Mouse (Mus musculus): Measurements from ENCODE around the gene Col4a4. TPM values are rescaled to one million over a fixed set of nuclear protein-coding genes. Genes with fewer than 3 reads are reported as not detected.
A peak's percentile ranks its signal among the peaks of the same experiment; 100 is the strongest.

The Col4a4 gene
- total and polyA plus RNA-seq, 2 experiments from 2014 or later = 0.53 to 0.89 TPM

DNA sequence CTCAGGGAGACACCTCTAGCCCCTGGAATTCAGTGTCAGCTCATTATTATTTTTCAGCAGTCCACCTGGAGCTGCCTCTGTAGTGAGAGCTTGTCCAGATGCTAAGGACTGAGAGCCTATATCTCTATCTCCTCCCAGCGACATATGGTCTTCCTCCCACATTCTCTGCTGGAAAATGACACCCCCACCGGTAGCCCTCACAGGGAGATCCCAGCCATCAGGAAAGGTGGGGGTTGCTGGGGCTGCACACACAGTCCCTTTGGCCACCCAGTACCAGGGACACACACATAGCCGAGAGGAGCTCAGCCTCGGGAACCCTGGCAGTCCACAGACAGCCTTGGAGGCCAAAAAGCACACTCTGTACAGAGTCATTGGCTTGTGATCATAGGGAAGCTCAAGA is 26.4 kb downstream of the Col4a4 start:
- ATAC-seq (ENCODE audit: insufficient read depth, low read depth) = no peak

DNA sequence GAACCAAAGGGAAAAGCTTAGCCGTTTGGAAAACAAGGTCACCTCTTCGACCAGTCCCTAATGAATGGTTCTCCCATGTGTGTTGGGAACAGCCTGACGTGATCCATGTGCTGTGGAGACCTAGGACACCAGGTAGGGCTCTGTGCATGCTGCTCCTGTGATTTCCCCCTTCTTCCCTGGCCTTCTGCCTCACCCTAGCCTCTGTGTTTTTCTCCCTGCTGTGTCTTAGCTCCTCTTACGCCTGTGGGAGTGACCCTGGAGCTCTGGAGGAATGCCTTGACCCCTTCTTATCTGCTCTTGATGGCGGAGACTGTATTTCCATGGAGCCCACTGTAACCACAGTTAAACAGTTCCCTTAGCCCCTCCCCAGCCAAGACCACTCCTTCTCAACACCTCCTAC is 31.8 kb downstream of the Col4a4 start:
- H3K27ac ChIP-seq (ENCODE audit: low read depth) = no peak overlapping the region
- DNase-seq (ENCODE audit: low spot score) = no peak
- TF ChIP-seq EP300 (IDR thresholded peaks at IDR 0.05; ENCODE audit: low read depth) (no peak), CTCF (IDR thresholded peaks at IDR 0.05; ENCODE audit: low read depth) (no peak)
- H3K9ac ChIP-seq (replicated peaks; ENCODE audit: low read depth, low read length) = no peak overlapping the region
- no peaks in the 10 kb centered on the region for H3K27me3 ChIP-seq (ENCODE audit: control insufficient read depth, insufficient read depth, low read length)
- H3K9me3 ChIP-seq (replicated peaks; ENCODE audit: control insufficient read depth, low read length) = no peaks in the 10 kb centered on the region
- no peaks in the 10 kb centered on the region for H3K4me1 ChIP-seq (ENCODE audit: control insufficient read depth, insufficient read depth)
- WGBS = 30% methylated on average over 5 of the region's 5 CpGs
- H3K4me2 ChIP-seq (ENCODE audit: low read depth, low read length) = peak overlapping the region; percentile 21; the same call in 1 of the 2 replicates
- ATAC-seq (ENCODE audit: insufficient read depth, low read depth) = peak; percentile 20; the same call in 1 of the 2 replicates
- no peaks in the 10 kb centered on the region for H3K36me3 ChIP-seq (replicated peaks; ENCODE audit: control insufficient read depth, insufficient read depth, low read length)
- H3K4me3 ChIP-seq (ENCODE audit: low read depth, low read length) = no peak overlapping the region

More for the DNA sequence above, 26.4 kb downstream of the Col4a4 start:
- 43% methylated on average over 4 of the region's 4 CpGs for WGBS
- Histone ChIP-seq H3K36me3 (replicated peaks; ENCODE audit: control insufficient read depth, insufficient read depth, low read length) (no peaks in the 10 kb centered on the region), H3K9ac (replicated peaks; ENCODE audit: low read depth, low read length) (no peak overlapping the region), H3K9me3 (replicated peaks; ENCODE audit: control insufficient read depth, low read length) (no peaks in the 10 kb centered on the region), H3K27ac (ENCODE audit: low read depth) (no peak overlapping the region), H3K4me3 (ENCODE audit: low read depth, low read length) (no peak overlapping the region), H3K4me1 (ENCODE audit: control insufficient read depth, insufficient read depth) (no peaks in the 10 kb centered on the region), H3K27me3 (ENCODE audit: control insufficient read depth, insufficient read depth, low read length) (no peaks in the 10 kb centered on the region), H3K4me2 (ENCODE audit: low read depth, low read length) (no peak overlapping the region)
- no peak for DNase-seq (ENCODE audit: low spot score)
- TF ChIP-seq CTCF (IDR thresholded peaks at IDR 0.05; ENCODE audit: low read depth) = no peak
- TF ChIP-seq EP300 (IDR thresholded peaks at IDR 0.05; ENCODE audit: low read depth) = no peak

- H3K27ac ChIP-seq (ENCODE audit: low read depth) = no peak overlapping the region
- no peaks in the 10 kb centered on the region for H3K27me3 ChIP-seq (ENCODE audit: control insufficient read depth, insufficient read depth, low read length)
- WGBS = 10% methylated on average over 6 of the region's 6 CpGs
- no peaks in the 10 kb centered on the region for H3K9me3 ChIP-seq (replicated peaks; ENCODE audit: control insufficient read depth, low read length)
- TF ChIP-seq CTCF (IDR thresholded peaks at IDR 0.05; ENCODE audit: low read depth) (peak; percentile 79), EP300 (IDR thresholded peaks at IDR 0.05; ENCODE audit: low read depth) (no peak)
- no peaks in the 10 kb centered on the region for H3K36me3 ChIP-seq (replicated peaks; ENCODE audit: control insufficient read depth, insufficient read depth, low read length)
- ATAC-seq (ENCODE audit: insufficient read depth, low read depth) (peak; percentile 66), DNase-seq (ENCODE audit: low spot score) (peak; percentile 26)
- no peaks in the 10 kb centered on the region for H3K4me1 ChIP-seq (ENCODE audit: control insufficient read depth, insufficient read depth)
- peak overlapping the region; percentile 21; the same call in 1 of the 2 replicates for H3K4me2 ChIP-seq (ENCODE audit: low read depth, low read length)
- H3K4me3 ChIP-seq (ENCODE audit: low read depth, low read length) = no peak overlapping the region
- no peak overlapping the region for H3K9ac ChIP-seq (replicated peaks; ENCODE audit: low read depth, low read length)
These were observed 32.2 kb downstream of the Col4a4 start for GRCm38 (mm10) chr1:82554443-82554850.

- Histone ChIP-seq H3K36me3 (replicated peaks; ENCODE audit: control insufficient read depth, insufficient read depth, low read length) (no peaks in the 10 kb centered on the region), H3K9ac (replicated peaks; ENCODE audit: low read depth, low read length) (no peak overlapping the region), H3K27me3 (ENCODE audit: control insufficient read depth, insufficient read depth, low read length) (no peaks in the 10 kb centered on the region), H3K27ac (ENCODE audit: low read depth) (no peak overlapping the region), H3K4me3 (ENCODE audit: low read depth, low read length) (no peak overlapping the region), H3K9me3 (replicated peaks; ENCODE audit: control insufficient read depth, low read length) (no peaks in the 10 kb centered on the region), H3K4me2 (ENCODE audit: low read depth, low read length) (no peak overlapping the region), H3K4me1 (ENCODE audit: control insufficient read depth, insufficient read depth) (peaks cover 13% of the 10 kb centered on the region)
- 73% methylated on average over 8 of the region's 8 CpGs for WGBS
- DNase-seq (ENCODE audit: low spot score) (no peak), ATAC-seq (ENCODE audit: insufficient read depth, low read depth) (no peak)
- TF ChIP-seq CTCF (IDR thresholded peaks at IDR 0.05; ENCODE audit: low read depth) (no peak), EP300 (IDR thresholded peaks at IDR 0.05; ENCODE audit: low read depth) (no peak)
These were observed 41.3 kb downstream of the Col4a4 start for GRCm38 (mm10) chr1:82545199-82545960.

- H3K9ac ChIP-seq (replicated peaks; ENCODE audit: low read depth, low read length) = no peak overlapping the region
- WGBS = 76% methylated on average over 6 of the region's 6 CpGs
These were observed 42.0 kb downstream of the Col4a4 start for GRCm38 (mm10) chr1:82544419-82545185.

More at GRCm38 (mm10) chr1:82544419-82545185, 42.0 kb downstream of the Col4a4 start:
- no peak for ATAC-seq (ENCODE audit: insufficient read depth, low read depth)
- Histone ChIP-seq H3K27me3 (ENCODE audit: control insufficient read depth, insufficient read depth, low read length) (no peaks in the 10 kb centered on the region), H3K4me1 (ENCODE audit: control insufficient read depth, insufficient read depth) (peaks cover 13% of the 10 kb centered on the region), H3K27ac (ENCODE audit: low read depth) (no peak overlapping the region), H3K9me3 (replicated peaks; ENCODE audit: control insufficient read depth, low read length) (no peaks in the 10 kb centered on the region), H3K36me3 (replicated peaks; ENCODE audit: control insufficient read depth, insufficient read depth, low read length) (no peaks in the 10 kb centered on the region), H3K4me3 (ENCODE audit: low read depth, low read length) (no peak overlapping the region), H3K4me2 (ENCODE audit: low read depth, low read length) (no peak overlapping the region)
- DNase-seq (ENCODE audit: low spot score) = no peak
- TF ChIP-seq CTCF (IDR thresholded peaks at IDR 0.05; ENCODE audit: low read depth) (no peak), EP300 (IDR thresholded peaks at IDR 0.05; ENCODE audit: low read depth) (no peak)

All from heart, postnatal 0 days (tissue).